Mouse (Mus musculus) spleen, embryonic (tissue): ENCODE measurements around the gene Gm10842.
"Not testable (repeated sequence)": the region's sequence is repeated elsewhere in the genome, so short reads cannot be mapped to it uniquely, and the experiment has no call there.

Experiments used
- CTCF ChIA-PET: fragments of 350-600 bp; sonication (Branson Sonifier 250); formaldehyde crosslinking; loops from one replicate; lab custom pipeline; 2022; lab: Charles Lee

Gene Gm10842

DNA sequence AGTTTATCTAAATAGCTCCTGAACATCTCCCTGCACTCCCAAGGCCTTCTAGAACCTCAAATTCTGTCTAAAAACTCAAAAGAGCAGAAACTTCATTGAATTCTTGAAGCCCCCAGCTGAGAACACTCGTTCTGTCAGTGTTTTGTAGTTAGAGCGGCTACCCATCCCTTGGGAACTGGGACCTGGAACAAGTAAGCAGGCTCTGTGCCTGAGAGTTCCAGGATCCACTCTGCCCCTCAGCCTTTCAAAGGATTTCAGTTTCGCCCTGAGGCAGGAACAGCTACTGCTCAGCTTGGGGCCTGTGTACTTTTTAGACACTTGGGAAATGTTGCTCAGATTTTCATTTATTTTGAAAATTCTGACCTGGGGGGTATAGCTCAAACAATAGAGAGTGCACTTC, at the start of gene Gm10842:
Gene Gm10842 (plus strand): TSS at position 301 of the 400 bp plus-strand sequence.
- CTCF ChIA-PET, result no interaction called here

DNA sequence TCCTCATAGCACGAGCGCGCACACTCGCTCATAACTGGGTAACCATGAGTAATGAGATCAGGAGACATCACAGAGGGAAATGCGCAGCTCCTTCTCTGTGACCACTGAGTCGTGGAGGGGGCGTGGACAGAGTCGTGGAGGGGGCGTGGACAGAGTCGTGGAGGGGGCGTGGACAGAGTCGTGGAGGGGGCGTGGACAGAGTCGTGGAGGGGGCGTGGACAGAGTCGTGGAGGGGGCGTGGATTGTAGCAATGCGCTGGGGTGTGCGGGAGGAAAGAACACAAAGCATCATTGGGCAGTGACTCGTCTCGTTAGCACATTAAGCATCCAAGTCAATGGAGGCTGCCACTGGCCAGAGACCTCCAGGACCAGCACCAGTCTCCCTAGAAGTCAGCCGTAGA, 34.2 kb upstream of the Gm10842 start:
- CTCF ChIA-PET, result not testable (repeated sequence)

DNA sequence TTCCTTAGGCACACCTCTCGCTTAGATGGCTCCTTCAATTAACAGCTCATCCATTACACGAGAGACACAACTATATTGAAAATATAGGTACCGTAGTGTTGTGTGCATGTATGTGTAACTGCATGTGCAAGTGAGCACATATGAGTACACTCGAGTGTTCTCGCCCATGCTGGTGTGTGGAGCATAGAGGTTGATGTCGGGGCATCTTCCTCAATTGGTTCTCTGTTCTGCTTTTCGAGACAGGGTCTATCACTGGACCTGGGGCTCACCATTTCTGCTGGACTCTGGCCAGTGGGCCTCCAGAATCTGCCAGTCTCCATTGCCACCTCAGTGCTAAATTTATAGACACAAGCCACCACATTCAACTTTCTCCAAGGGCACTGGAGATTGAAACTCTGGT, 28.9 kb upstream of the Gm10842 start:
- CTCF ChIA-PET, result no interaction called here

DNA sequence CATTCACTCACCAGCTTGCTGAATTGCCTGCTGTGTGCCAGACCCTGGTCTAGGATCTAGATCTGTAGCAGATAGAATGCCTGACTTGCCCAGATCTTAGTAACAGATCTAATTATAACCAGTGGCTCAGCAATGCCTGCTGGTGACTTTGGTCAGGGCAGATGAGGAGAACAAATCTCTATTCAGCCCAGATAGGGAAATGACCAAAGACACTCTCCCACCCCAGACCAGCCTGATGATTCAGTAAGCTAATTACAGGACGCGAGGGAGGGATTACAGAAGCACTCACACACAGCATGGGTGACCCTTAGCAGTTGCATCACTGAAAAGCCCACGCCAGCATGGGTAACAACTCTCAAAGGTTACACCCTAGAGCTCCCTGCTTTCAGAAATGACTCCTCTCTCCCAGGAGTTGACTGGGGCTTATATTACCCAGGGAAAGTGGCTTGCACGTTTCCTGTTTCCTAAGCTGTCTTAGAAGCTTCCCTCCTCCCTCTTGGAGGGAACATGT, 26.1 kb upstream of the Gm10842 start:
- CTCF ChIA-PET, result no interaction called here

DNA sequence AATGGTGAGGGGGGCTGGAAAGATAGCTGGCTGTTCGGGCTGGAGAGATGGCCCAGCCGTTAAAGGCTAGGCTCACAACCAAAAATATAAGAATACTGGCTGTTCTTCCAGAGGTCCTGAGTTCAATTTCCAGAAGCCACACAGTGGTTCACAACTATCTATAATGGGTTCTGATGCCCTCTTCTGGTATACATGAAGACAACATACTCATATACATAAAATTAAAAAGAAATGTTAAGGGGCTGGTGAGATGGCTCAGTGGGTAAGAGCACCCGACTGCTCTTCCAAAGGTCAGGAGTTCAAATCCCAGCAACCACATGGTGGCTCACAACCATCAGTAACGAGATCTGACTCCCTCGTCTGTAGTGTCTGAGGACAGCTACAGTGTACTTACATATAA, 24.9 kb upstream of the Gm10842 start:
- CTCF ChIA-PET, result not testable (repeated sequence)

DNA sequence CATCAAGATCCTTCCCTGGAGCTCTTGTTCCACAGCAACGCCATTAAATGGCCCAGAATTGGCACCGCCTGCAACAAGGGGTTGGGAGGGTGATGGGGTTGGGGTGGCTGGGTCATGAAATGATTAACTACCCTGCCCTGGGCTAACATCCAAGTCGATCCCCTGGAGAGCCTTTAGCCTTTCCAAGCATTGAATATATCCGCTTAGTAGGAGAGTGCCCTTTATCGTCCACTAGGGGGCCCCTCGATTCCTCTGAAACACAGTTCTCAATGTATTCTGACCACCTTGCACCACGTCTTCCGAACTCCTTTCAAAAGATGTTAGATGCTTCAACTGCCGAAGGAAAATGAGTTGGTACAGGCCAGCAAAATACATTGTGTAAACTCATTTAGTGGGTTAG, 22.7 kb upstream of the Gm10842 start:
- CTCF ChIA-PET, result interaction anchor here (0.6 kb wide), 1 partner anchor 58 kb away, joined by 3 read pairs; no protein-coding TSS in a partner anchor

DNA sequence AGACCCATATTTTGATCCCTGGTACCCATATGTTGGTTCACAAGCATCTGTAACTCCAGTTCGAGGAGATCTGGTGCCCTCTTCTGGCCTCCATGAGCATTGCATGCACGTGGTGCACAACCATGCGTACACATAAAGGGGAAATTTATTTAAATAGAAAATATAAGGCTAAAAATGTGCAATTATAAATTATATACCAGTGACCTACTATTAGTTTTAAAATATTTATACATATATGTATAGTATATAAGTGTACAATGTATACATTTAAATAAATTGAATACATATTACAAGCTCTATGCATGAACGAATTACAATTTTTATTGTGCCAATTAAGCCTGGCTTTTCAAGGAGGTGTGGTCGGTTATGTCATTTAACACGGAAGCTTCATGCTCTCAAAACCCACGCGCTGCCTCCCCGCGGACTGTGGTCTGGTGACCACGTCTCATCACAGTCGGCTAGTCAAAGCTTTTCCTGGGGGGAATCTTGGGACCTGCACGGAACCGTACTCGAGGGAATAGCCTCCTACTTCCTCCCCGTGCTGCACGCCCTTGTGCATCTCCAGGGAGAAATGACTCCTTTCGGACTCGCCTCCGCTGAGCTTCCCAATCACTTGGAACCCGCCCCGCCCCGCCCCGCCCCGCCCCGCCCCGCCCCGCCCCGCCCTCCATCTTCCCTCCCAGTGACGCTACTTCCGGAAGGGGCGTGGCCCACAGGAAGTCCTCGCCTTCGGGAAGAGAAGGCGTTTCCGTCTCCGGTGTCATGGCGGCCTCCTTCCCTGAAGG, 20.8 kb upstream of the Gm10842 start, which contains the start of gene Mettl2:
Gene Mettl2 (plus strand): TSS at position 691 of the 785 bp plus-strand sequence.
- CTCF ChIA-PET, result interaction anchor here (0.6 kb wide), 1 partner anchor 83 kb away, joined by 4 read pairs; no protein-coding TSS in a partner anchor

DNA sequence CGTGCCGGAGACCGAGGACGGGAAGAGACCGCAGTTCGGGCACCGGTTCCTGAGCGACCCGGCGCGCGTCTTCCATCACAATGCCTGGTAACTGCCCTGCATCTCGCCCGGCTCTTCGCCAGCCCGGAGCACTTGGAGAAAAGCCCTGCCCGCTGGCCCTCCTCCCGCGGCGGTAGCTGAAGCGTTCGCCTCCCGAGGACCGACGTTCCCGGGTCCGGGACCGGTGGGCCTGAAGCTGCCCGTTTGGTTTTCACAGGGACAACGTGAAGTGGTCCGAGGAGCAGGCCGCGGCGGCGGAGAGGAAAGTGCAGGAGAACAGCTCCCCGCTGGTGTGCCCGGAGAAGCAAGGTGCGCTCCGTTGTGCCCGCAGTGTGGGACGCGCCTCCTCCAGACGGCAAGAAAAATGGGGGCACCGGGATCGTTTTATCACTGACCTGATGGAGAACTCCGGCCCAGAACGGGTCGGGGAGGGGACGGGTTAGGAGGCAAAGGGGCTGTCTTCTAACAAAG, 20.1 kb upstream of the Gm10842 start:
- CTCF ChIA-PET, result no interaction called here

DNA sequence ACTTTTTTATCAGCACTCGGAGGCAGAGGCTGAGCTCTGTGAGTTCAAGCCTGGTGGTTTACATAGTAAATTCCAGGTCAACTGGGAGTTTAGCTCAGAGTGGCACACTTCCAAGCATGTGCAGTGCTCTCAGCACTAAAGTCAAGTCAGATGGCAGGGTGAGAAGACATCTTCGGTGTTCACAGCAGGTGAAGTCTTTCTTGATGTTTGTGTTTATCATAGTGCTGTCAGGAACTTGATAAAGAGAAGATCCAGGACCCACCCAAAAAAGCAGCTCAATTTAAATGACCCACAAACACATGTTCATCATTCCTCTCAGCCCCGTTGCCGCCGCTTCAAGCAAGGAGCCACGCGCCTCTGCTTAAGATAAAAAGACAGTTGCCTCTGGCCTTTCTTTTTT, 11.0 kb upstream of the Gm10842 start:
- CTCF ChIA-PET, result interaction anchor here (0.6 kb wide), 1 partner anchor 19 kb away, joined by 3 read pairs; no protein-coding TSS in a partner anchor

DNA sequence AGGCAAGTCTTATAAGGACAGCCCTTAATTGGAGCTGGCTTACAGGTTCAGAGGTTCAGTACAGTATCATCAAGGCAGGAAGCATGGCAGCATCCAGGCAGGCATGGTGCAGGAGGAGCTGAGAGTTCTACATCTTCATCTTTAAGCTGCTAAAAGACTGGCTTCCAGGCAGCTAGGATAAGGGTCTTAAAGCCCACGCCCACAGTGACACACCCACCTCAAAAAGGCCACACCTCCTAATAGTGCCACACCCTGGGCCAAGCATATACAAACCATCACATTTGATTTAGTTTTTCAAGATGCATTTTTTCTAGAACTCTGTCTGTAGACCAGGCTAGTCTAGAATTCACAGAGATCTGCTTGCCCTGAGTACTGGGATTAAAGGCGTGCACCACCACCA, 9.4 kb upstream of the Gm10842 start:
- CTCF ChIA-PET, result not testable (repeated sequence)

DNA sequence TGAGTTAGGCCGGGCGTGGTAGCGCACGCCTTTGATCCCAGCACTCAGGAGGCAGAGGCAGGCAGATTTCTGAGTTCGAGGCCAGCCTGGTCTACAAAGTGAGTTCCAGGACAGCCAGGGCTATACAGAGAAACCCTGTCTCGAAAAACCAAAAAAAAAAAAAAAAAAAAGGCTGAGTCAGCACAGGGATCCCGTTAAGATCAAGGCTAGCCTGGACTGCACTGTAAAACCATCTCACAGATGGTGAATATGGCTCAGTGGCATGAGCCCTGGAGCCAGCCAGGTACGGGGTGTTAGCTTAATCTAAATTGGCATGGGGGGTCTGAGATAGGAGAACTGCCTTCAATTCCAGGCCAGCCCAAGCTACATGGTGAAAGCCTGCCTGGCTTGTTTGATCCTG, 6.2 kb upstream of the Gm10842 start:
- CTCF ChIA-PET, result interaction anchor here (0.6 kb wide), 1 partner anchor 27 kb away, joined by 6 read pairs; no protein-coding TSS in a partner anchor

DNA sequence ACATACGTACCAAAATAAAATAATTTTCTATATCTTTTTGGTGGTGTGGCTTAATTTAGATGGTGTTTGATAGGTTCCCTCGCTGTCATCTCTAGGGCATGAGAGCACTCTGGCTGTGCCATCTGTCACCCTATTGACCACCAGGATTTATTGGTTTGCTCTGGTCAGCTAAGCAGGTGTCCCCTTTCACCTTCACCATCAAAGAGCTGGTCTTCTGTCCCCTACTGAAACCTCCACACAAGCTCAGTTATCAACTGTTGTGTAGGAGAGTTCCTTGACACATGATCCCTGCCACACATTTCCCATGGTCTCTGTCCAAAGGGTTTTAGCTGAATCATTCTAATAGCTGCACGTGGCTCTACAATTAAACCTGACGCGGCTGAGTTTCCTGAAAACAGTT, 5.6 kb upstream of the Gm10842 start:
- CTCF ChIA-PET, result no interaction called here

DNA sequence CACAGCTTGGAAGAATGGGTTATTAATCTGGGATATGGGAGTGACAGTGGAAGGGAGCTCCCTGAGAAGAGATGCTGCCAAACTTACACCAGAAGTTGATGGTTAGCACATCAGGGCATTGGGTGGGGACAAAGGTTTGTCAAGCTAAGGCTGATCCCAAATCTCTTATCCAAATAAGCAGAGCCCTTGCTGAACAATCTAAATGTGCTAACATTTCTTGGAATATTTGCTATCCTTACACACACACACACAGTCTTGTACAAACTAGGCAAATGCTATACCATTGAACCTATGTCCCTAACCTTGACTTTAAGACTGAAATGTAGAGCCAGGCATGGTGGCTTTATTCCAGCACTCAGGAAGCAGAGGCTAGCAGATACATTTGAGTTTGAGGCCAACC, 3.1 kb upstream of the Gm10842 start:
- CTCF ChIA-PET, result no interaction called here

DNA sequence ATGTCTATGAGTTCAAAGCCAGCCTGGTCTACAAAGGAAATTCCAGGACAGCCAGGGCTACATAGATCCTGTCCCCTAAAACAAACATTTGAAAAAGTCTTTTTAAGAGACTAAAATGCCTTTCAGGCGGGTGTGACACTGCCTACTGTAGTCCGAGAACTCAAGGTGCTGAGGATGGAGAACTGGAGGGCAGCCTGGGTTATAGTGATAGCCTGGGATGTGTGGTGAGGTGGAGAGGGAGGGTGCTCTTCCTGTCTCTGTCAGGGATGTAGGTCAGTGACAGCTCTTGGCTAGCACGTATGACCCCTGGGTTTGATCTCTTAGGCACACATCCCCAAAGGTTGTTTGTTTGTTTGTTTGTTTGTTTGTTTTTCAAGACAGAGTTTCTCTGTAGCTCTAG, 2.6 kb upstream of the Gm10842 start:
- CTCF ChIA-PET, result no interaction called here

DNA sequence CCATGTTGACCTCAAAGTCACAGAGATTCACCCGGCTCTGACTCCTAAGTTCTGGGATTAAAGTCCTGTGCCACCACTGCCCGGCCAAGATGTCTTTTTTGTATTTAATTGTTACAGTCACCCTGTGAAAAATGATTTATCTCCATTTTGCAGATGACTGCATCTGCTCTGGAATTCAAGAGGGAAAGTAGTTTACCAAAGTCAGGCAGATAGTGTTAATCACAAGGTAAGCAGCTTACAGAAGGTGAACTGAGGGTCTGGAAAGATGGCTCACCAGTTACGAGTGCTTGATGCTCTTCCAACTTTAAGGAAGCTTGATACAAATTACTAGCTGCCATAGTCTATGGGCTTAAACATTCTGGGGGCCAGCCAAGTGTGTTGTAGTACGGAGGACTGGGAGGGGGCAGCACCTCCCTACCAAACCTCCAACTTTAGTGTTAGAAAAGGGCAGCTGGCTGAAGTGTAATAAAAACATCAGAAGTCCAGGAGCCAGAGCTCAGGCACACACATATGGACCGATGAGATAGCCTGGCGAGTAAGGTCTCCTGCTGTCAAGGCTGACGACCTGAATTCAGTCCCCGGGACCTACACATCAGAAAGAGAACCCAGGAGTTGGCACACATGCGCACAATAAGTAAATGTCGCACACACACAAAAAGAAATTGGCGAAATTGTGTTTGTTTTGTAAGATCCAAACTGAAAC, 2.0 kb upstream of the Gm10842 start:
- CTCF ChIA-PET, result no interaction called here

DNA sequence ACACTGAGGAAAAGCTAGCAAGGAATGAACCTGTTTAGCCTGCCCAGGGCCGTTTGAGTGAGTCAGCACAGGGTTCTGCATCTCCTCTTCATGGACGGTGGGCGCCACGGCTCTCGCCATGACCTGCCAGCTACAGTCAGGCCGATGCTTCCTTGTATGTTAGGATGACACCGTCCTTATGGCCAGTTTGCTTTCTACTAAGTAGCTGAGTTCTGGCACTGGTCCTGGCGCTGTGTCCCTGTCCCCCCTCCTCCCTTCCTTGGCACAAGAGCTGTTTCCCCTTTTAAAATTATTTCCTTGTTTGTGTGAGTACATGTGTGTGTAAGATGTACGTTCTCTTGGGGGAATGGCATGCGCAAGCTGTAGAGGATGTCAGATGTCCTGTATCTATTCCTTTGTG, 1.5 kb upstream of the Gm10842 start:
- CTCF ChIA-PET, result no interaction called here

DNA sequence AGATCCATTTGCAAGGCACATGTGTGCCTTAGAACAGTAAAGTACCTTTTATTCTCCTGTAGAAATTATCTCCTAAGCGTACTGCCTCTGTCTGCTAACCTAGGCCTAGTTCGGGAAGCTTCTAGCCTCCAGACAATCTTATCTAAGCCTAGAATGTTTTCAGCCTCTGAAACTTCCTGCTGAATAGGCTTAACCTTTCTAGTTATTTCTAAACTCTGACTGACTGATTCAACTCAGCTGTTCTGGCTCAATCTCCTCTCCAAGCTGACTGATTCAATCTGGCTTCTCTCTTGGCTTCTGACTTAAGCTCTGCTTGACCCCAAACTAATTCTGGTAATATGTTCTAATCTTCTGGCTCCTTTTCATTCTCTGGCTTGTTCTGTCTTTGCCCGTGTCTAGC, 2.7 kb downstream of the Gm10842 start:
- CTCF ChIA-PET, result no interaction called here

DNA sequence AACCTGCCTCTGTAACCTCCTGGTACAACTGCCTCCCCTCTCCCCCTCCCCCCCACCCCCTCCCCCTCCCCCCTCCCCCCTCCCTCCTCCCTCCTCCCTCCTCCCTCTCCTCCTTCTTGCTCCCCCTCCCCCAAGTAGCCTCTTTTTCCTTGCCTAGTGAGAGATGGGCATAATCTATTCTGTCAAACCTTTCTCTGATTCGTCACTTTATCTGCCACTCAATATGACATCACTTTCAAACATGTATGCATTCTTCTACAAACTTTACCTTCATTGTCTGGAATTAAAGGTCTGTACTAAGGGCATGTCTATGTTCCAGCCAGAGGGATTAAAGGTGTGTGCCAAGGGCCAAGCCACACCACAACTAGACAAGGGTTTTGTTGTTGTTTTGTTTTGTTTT, 3.1 kb downstream of the Gm10842 start:
- CTCF ChIA-PET, result no interaction called here

DNA sequence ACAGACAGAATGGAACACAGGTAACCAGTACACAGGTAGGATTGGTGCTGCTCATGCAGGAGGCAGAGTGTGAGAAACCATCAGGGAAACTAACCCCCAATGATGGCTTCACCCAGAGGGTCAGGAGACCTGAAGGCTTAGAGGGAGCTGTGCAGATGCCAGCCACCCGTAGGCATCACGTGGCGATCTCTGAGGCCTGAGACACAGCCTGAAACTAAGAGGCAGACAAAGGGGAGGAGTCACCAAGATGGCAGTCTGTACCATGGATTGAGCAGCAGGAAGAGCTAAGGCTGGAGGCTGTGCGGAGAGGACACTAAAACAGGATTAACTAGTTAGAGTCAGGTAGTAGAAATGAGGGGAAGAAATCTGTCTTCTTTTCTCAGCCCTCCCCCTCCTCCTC, 4.0 kb downstream of the Gm10842 start:
- CTCF ChIA-PET, result no interaction called here

DNA sequence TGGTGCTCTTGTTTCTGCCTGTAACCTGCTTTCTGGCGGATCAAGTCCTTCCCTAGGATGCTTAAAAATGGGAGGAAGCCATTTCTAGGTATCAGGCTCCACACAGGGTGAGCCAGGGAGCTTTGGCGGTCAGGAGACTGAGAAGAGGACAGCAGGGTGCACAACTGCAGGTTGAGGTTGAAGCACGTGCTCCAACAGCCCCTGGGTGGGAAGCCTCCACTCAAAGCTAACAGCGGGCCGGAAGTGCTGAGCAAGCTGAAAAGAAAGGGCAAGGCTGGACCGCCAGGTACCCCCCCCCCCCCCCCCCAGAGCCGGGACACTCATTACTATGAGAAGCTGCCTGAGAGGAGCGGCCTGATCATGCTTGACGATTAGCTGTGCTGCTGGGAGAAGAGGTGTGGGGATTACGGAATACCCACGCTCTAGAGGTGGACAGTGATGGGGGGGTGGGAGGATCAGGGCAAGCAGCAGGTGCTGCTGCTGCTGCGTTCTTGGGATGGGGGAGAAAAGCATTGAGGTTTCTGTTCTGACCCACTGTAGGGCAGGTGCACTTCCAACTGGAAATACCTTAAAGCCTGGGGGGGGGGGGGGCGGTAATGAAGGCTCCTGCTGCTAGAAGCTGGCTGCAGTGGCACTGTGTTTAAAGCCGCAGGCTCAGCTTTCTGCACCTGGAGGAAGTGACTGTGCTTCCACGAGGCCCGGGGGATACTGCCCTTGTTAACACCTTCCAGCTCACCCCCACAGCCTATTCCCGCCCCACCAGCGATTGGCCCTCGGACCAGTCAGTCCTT, 4.7 kb downstream of the Gm10842 start:
- CTCF ChIA-PET, result interaction anchor here (0.6 kb wide), 2 partner anchors 43 to 564 kb away, joined by 4 read pairs; no protein-coding TSS in a partner anchor

DNA sequence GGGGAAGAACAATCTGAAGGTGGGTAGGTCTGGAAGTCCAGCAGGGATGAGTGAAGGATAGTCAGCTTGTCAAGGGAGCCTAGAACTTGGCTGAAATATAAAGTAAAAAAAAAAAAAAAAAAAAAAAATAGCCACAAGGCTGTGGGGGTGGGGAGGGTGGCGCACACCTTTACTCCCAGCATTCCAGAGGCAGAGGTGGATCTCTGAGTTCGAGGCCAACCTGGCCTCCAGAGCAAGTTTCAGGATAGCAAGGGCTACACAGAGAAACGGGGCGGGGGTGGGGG, 5.3 kb downstream of the Gm10842 start:
- CTCF ChIA-PET, result interaction anchor here (0.6 kb wide), 2 partner anchors 43 to 564 kb away, joined by 4 read pairs; no protein-coding TSS in a partner anchor
